Mouse (Mus musculus): Measurements from ENCODE around the gene Zfp668.

GRCm38 (mm10) chr7:127822494-127822893 is 54.1 kb downstream of the Zfp668 start:
- TF ChIP-seq CTCF (IDR thresholded peaks at IDR 0.05) (no peak), EP300 (IDR thresholded peaks at IDR 0.05) (no peak)

All from lung, postnatal 0 days (tissue).